Mouse (Mus musculus) forebrain, embryonic 14.5 days (tissue): ENCODE data around the gene Exosc2. TPM values are rescaled to one million over a fixed set of nuclear protein-coding genes. Genes with fewer than 3 reads are reported as not detected.
A peak's percentile ranks its signal among the peaks of the same experiment; 100 is the strongest.

Experiments used
- ATAC-seq: fragments of 200-750 bp; cut with Nextera tagmentation; 2 replicates; pipeline ENCODE4 v1.8.0; 2017; ENCODE audit warnings: mild to moderate bottlenecking, moderate library complexity
- DNase-seq: peaks from one replicate; pipeline ENCODE4 v3.0.0-alpha.2; 2015; ENCODE audit warnings: low spot score
- H3K27ac ChIP-seq: fragments of 300-500 bp; sonication (generic); 2 replicates; pipeline ENCODE4 v1.5.1; 2014; ENCODE audit warnings: low read depth, mild to moderate bottlenecking, control low read depth, low read length, moderate library complexity
- H3K27me3 ChIP-seq: fragments of 300-500 bp; sonication (generic); replicated peaks from 2 replicates; pipeline ENCODE4 v1.6.1; 2014; ENCODE audit warnings: low read length, control low read depth, mixed read lengths; ENCODE audit not compliant: control insufficient read depth, insufficient read depth
- H3K36me3 ChIP-seq: fragments of 300-500 bp; sonication (generic); 2 replicates; pipeline ENCODE4 v1.6.1; 2014; ENCODE audit warnings: low read length, control low read depth; ENCODE audit not compliant: control insufficient read depth, insufficient read depth
- H3K4me1 ChIP-seq: fragments of 300-500 bp; sonication (generic); 2 replicates; pipeline ENCODE4 v1.6.1; 2014; ENCODE audit warnings: antibody characterized with exemption, low read length, control low read depth; ENCODE audit not compliant: control insufficient read depth, insufficient read depth
- H3K4me2 ChIP-seq: fragments of 300-500 bp; sonication (generic); 2 replicates; pipeline ENCODE4 v1.6.1; 2014; ENCODE audit warnings: mild to moderate bottlenecking, control low read depth, low read length
- H3K4me3 ChIP-seq: fragments of 300-500 bp; sonication (generic); 2 replicates; pipeline ENCODE4 v1.5.1; 2014; ENCODE audit warnings: low read depth, low read length, control low read depth
- H3K9ac ChIP-seq: fragments of 300-500 bp; sonication (generic); 2 replicates; pipeline ENCODE4 v1.6.1; 2014; ENCODE audit warnings: mild to moderate bottlenecking, low read length, control low read depth, moderate library complexity
- H3K9me3 ChIP-seq: fragments of 300-500 bp; sonication (generic); replicated peaks from 2 replicates; pipeline ENCODE4 v1.6.1; 2016; ENCODE audit warnings: low read length, control low read depth, mixed read lengths; ENCODE audit not compliant: control insufficient read depth
- WGBS: fragments of 180-500 bp; shearing (Covaris S2); extraction: QIAGEN DNeasy Blood & Tissue Kit; methylation state at CpG from one replicate; pipeline ENCODE4 v1.1.7; 2014; 5-methylcytosine and 5-hydroxymethylcytosine counted together
- polyA plus RNA-seq: library from polyadenylated mRNA; unstranded; fragments of >200 nt; fragmentation: Nextera tagmentation; extraction: Ambion mirVana; gene quantifications from 2 replicates; pipeline ENCODE4 v1.2.1, GENCODE M21; 2014

Gene Exosc2
- polyA plus RNA-seq, 1 experiment from 2014 or later, result 32.0 TPM

DNA sequence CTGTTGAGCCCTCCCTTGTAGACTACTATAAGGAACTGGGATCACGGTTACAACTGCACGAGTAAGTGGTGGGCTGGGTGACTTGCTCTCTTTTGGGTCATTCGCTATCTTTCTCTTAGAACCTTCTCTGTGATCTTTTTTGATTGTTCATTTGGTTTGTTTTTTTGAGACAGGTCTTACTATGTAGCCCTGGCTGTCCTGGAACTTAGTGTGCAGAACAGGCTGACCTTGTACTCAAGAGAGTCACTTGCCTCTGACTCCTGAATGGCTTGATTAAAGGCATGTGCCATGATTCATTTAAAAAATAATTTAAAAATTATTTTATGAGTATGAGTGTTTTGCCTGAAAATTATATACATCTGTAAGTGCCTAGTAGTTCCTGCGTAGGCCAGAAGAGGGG lies 44.3 kb downstream of the Exosc2 start:
- no peaks in the 10 kb centered on the region for H3K36me3 ChIP-seq
- H3K4me3 ChIP-seq, result no peak overlapping the region
- H3K27ac ChIP-seq, result no peak overlapping the region
- H3K4me1 ChIP-seq, result no peaks in the 10 kb centered on the region
- no peaks in the 10 kb centered on the region for H3K9me3 ChIP-seq
- H3K4me2 ChIP-seq, result no peak overlapping the region
- DNase-seq (no peak), ATAC-seq (no peak)
- 94% methylated on average over 4 of the region's 4 CpGs for WGBS
- no peaks in the 10 kb centered on the region for H3K27me3 ChIP-seq
- no peak overlapping the region for H3K9ac ChIP-seq

DNA sequence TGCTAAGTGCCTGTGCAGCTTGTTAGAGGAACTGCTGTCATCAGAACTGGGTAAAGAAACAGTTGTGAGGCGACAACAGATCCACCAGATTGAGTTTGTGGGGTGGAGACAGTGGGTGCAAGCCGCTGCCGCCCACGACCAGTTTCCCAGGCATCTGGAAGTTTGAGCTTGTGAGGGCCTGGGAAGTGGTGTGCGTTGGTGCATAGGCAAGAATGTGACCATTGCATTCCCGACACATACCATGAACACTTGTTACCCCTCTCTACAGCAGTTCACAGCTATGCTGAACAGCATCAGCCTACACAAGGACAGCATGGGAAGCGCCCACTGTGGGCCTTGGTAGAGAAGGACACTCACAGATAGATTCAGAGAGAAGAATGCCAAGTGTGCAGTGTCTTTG lies 45.5 kb downstream of the Exosc2 start:
- Histone ChIP-seq H3K9ac (no peak overlapping the region), H3K4me3 (no peak overlapping the region), H3K4me2 (no peak overlapping the region), H3K27ac (no peak overlapping the region), H3K27me3 (no peaks in the 10 kb centered on the region), H3K36me3 (no peaks in the 10 kb centered on the region), H3K4me1 (no peaks in the 10 kb centered on the region), H3K9me3 (no peaks in the 10 kb centered on the region)
- DNase-seq (no peak), ATAC-seq (no peak)
- WGBS, result 90% methylated on average over 7 of the region's 7 CpGs

DNA sequence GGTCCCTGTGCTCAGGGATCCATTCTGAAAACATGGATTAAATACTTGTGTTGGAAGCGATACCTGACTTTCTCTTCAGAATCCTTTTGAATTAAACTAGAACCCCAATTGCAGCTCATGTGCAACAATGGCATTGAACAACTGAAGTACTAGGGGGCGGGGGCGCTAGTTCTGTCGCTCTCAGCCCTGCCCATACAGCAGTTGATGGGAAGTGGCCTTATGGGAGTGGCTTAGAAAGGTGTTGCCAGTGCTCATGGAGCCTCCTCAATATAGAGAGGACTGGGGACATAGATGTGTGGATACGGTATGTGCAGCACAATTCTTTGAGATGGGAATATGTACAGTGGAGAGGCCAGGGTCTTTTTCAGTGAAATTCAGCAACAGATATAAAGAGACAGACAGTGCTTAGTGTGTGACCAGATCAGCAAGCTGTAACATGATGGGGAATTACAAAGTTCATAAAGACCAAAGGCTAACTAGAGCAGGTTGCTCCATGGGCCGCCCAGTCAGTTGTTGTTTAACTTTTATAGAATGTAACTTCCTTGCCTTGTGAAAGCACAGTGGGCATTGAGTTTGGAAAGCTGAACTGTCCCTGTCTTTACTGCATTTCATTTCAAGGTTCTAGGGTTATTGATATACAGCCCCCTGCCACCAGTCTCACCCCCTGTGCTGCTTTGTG lies 48.8 kb downstream of the Exosc2 start:
- no peak overlapping the region for H3K4me3 ChIP-seq
- H3K9ac ChIP-seq, result no peak overlapping the region
- H3K4me2 ChIP-seq, result no peak overlapping the region
- 86% methylated on average over 6 of the region's 6 CpGs for WGBS
- H3K9me3 ChIP-seq, result no peaks in the 10 kb centered on the region
- no peaks in the 10 kb centered on the region for H3K4me1 ChIP-seq
- no peaks in the 10 kb centered on the region for H3K36me3 ChIP-seq
- DNase-seq (no peak), ATAC-seq (no peak)
- no peak overlapping the region for H3K27ac ChIP-seq
- no peaks in the 10 kb centered on the region for H3K27me3 ChIP-seq

DNA sequence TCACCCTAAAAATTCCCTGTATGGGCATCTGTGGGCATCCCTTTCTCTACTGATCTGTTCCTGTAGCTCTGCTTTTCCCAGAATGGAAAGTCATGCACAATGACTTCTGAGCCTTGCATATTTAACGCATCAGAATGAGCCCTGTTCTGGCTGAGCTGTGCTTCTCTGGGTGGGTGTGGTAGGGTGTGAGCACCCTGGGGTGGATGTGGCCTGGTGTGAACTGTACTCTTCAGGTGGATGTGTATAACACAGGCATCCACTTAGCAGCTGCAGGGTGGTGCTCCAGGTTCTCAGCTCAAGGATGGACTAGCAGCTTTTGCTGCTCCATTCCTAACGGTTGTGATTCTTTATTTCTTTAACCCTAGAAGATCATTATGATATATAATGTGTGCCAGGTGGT lies 49.4 kb downstream of the Exosc2 start:
- Histone ChIP-seq H3K27me3 (no peaks in the 10 kb centered on the region), H3K9me3 (no peaks in the 10 kb centered on the region), H3K9ac (no peak overlapping the region), H3K36me3 (no peaks in the 10 kb centered on the region), H3K4me1 (no peaks in the 10 kb centered on the region), H3K27ac (no peak overlapping the region), H3K4me2 (no peak overlapping the region), H3K4me3 (no peak overlapping the region)
- DNase-seq, result no peak
- WGBS, result 86% methylated on average over 2 of the region's 2 CpGs
- no peak for ATAC-seq

DNA sequence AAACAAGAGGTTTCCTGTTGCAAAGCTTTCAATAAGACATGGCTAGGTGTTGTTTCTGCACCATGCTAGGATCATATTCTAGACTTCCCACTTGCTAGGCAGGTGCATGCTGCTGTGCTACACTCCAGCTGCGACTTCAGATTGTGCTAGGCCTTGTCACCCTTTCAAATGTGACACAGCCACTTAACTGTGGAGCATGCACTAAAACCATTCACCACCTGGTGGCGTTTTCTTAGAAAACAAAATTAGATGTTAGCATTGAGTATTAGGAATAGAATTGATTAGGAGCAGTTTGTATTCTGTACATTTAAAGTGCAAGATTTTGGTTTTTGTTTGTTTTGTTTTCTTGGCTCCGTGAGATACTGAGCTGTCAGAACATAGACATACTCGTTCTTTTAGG lies 50.3 kb downstream of the Exosc2 start:
- H3K9me3 ChIP-seq, result no peaks in the 10 kb centered on the region
- no peaks in the 10 kb centered on the region for H3K36me3 ChIP-seq
- H3K9ac ChIP-seq, result no peak overlapping the region
- no peaks in the 10 kb centered on the region for H3K4me1 ChIP-seq
- no peaks in the 10 kb centered on the region for H3K27me3 ChIP-seq
- H3K4me2 ChIP-seq, result no peak overlapping the region
- DNase-seq, result peak; percentile 14
- H3K4me3 ChIP-seq, result no peak overlapping the region
- H3K27ac ChIP-seq, result no peak overlapping the region
- no peak for ATAC-seq
- 66% methylated on average over 4 of the region's 4 CpGs for WGBS

DNA sequence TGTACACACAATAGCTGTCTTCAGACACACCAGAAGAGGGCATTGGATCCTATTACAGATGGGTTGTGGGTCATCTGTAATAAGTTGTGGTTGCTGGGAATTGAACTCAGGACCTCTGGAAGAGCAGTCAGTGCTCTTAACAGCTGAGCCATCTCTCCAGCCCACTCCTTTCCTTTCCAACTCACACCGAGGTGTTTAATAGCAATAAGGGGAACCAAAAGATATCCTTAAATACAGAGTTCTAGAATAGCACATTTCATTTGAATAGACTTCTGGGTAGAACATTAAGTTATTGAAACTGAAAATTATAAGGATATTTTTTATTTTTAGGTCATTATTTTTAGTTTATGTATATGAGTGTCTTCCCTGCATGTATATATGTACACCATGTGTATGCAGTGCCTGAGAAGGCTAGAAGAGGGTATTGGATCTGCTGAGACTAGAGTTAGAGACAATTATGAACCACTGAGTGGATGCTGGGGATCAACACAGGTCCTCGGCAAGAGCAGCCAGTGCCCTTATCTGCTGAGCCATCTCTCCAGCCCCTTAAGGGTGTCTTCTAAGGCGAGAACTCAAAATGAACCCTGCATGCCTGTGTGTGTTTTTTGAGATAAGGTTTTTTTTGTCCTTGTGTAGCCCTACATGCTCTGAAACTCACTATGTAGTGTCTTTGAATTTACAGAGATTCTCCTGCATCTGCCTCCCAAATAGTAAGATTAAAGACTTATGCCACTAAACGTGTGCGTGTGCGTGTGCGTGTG lies 54.4 kb downstream of the Exosc2 start:
- Histone ChIP-seq H3K4me1 (no peaks in the 10 kb centered on the region), H3K4me3 (no peak overlapping the region), H3K36me3 (no peaks in the 10 kb centered on the region), H3K4me2 (no peak overlapping the region), H3K27ac (no peak overlapping the region), H3K27me3 (no peaks in the 10 kb centered on the region), H3K9ac (no peak overlapping the region), H3K9me3 (no peaks in the 10 kb centered on the region)
- 96% methylated on average over 7 of the region's 7 CpGs for WGBS
- ATAC-seq (no peak), DNase-seq (no peak)

DNA sequence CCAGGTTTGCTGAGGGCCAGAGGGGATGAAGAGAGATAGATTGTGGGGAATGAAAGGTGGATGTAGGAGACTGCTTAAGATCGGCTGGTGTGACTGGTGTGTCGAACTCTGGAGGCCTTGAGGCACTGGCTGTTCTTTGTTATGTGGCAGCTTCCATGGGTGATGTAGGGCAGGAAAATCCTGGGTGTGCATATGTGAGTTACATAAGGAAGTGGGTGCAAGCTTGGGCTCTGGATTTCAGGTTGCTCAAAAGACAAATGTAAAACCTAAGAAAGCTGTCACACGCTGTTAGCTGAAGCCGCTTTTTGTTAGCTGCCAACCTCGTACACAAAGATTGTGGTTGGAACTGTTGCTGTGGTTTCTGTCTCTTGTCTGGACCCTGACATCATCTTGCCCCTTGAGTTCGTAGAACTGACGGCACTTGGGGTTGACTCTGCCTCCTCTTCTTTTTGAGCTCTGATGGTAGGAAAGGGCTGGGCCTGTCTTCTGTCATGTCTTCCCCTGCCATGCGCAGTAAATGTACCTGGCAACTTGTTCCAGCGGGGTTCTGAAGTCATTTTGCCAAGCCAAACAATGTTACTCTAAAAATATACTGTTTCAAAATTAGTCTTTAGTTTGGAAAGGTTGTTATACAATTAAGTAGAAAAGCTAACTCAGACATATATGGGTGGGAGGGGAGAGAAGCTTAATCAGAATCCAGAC lies 57.2 kb downstream of the Exosc2 start:
- H3K4me3 ChIP-seq, result no peak overlapping the region
- no peak overlapping the region for H3K27ac ChIP-seq
- no peak for ATAC-seq

DNA sequence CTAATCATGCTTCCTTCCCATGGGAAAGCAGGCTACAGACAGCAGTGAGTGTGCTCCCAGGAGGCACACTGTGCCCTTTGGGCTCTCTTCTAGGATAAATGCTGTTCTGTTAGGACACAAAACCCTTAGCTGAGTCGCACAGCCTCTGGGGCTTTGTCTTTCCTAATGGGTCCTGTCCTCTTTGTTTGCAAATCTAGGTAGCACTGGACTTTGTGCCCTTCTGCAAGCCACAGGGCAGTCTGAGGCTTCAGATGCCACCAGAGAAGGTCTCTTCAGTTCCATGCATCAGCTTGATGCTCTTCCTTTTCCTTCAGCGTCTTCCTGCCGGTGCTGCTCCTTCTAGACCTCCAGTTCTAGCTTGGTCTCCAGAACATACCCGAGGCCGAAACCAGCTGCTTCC lies 60.1 kb downstream of the Exosc2 start:
- Histone ChIP-seq H3K9ac (no peak overlapping the region), H3K9me3 (no peaks in the 10 kb centered on the region), H3K36me3 (no peaks in the 10 kb centered on the region), H3K4me3 (no peak overlapping the region), H3K4me1 (no peaks in the 10 kb centered on the region), H3K27ac (no peak overlapping the region), H3K27me3 (no peaks in the 10 kb centered on the region), H3K4me2 (no peak overlapping the region)
- ATAC-seq, result no peak
- WGBS, result 94% methylated on average over 5 of the region's 5 CpGs
- DNase-seq, result no peak

More for the DNA sequence above, 57.2 kb downstream of the Exosc2 start:
- no peaks in the 10 kb centered on the region for H3K9me3 ChIP-seq
- no peaks in the 10 kb centered on the region for H3K27me3 ChIP-seq
- 87% methylated on average over 9 of the region's 9 CpGs for WGBS
- H3K36me3 ChIP-seq, result no peaks in the 10 kb centered on the region
- H3K4me2 ChIP-seq, result no peak overlapping the region
- H3K9ac ChIP-seq, result no peak overlapping the region
- no peak for DNase-seq
- no peaks in the 10 kb centered on the region for H3K4me1 ChIP-seq
